Mouse (Mus musculus) brown adipose tissue, adult 24 weeks (tissue): Measurements from ENCODE around the gene Scn9a. TPM values are rescaled to one million over a fixed set of nuclear protein-coding genes. Genes with fewer than 3 reads are reported as not detected.

Experiments
- H3K27ac ChIP-seq: fragments of 200-500 bp; replicated peaks from 2 replicates; pipeline ENCODE4 v1.5.1; 2012; ENCODE audit warnings: low read depth, mild to moderate bottlenecking, low read length
- H3K4me1 ChIP-seq: fragments of 200-500 bp; 2 replicates; pipeline ENCODE4 v1.6.1; 2012; ENCODE audit warnings: low read length, mixed read lengths; ENCODE audit not compliant: control insufficient read depth, insufficient read depth, insufficient read length
- H3K4me3 ChIP-seq: fragments of 200-500 bp; 2 replicates; pipeline ENCODE4 v1.5.1; 2012; ENCODE audit warnings: low read depth, mild to moderate bottlenecking, low read length, moderate library complexity; ENCODE audit not compliant: insufficient read depth
- polyA plus RNA-seq: library from polyadenylated mRNA; stranded (reverse); fragments of >200 nt; gene quantifications from 2 replicates; pipeline ENCODE4 v1.2.4, GENCODE M21; 2012; ENCODE audit not compliant: missing spikeins, insufficient read depth, insufficient read length

The Scn9a gene
- not detected in 2 replicates for polyA plus RNA-seq

DNA sequence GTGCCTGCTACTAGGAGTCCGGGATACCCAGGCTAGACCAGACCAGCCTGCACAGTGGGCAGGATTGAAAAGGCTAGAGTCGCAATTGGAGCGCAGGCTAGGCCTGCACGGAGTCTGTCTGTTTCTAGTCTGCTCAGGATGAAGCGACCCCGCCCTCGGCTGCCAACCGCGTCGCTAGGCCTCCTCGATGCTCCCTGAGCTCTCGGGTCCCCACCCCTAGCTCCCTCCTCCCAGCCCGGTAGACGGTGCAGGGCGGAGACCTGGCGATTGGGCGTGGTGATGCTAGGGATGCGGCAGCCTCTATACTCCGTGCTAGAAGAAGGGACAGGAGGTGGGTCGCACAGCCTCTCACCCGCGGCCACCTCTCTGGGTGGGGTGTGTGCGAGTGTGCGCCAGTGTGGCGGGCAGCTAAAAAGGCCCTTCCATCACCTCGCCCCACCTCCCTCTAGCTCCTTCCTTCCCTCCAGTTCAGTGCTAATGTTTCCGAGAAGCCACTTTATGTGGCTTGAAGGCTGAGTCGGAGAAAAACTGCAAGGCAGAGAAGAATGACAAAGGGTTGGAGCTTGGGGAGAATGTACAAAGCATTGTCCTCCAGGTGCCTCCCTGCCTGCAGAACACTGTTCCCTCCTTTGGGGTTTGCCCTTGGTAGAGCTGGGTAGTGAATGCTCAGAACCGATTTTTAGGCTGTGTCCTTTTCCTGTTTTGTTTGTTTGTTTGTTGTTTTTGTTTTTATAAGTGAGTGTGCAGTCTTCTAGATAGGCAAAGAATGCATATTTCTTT lies at the start of gene Scn9a:
Gene Scn9a (minus strand): TSS at position 383 of the 780 bp plus-strand sequence.
- Histone ChIP-seq H3K4me1 (no peaks in the 10 kb centered on the region), H3K27ac (no peak within 1 kb of the TSS), H3K4me3 (no peak within 1 kb of the TSS)

DNA sequence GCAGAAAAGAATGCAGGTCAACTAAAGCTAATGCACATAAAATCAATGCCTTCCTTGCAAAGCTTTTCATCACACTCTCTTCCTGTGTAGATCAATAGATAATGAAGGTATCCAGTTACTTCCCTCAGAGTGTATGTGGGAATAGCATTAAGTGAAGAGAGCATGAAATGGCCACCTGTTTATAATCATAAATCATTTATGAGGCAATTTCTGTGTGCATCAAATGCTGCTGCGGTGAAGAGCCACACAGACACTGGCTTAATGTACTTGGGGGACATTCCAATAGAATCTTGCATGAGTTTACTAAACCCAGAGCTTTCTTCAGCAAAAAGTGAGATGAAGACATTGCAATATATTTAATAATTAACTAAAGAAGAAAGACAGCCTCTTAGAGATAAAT lies 27.2 kb upstream of the Scn9a start:
- H3K4me3 ChIP-seq = no peak overlapping the region
- H3K4me1 ChIP-seq = no peaks in the 10 kb centered on the region
- no peak overlapping the region for H3K27ac ChIP-seq

DNA sequence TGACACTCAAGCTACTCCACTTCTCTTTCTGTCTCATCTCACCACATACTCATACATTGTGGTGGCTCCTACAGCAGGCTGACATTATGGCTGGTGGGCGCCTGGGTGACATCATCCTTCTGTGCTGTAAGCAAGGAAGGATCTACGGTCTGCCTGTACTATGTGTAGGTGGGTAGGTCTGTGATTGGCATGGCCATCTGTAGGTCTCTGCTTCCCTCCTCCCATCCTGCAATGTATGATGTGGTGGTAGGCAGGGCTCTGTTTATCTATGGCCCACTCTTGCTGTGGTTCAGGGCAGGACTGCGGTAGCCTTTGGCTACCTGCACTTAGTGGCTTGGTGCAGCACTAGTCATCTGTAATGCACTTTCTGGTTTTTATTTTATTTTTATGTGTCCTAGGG lies 21.7 kb upstream of the Scn9a start:
- no peak overlapping the region for H3K27ac ChIP-seq
- H3K4me3 ChIP-seq = no peak overlapping the region
- no peaks in the 10 kb centered on the region for H3K4me1 ChIP-seq

DNA sequence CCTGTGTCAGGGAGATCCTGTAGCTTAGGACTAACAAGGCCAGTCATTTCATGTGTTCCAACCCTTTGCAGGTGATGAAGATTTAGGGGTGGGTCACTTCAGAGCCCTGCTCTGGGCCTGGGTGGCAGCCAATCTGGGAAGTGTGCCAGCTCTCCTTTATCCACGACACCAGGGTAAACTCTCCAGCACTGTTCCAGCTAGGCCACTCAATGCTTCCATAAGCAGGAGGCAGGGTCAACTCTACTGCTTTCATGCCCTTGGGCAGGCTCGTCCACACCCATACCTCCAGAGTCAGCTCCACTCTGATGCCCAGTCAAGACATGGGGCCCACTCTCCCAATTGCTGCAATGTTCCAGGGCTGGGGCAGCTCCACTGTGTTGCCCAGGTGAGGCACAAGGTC lies 20.7 kb upstream of the Scn9a start:
- Histone ChIP-seq H3K27ac (no peak overlapping the region), H3K4me1 (no peaks in the 10 kb centered on the region), H3K4me3 (no peak overlapping the region)

DNA sequence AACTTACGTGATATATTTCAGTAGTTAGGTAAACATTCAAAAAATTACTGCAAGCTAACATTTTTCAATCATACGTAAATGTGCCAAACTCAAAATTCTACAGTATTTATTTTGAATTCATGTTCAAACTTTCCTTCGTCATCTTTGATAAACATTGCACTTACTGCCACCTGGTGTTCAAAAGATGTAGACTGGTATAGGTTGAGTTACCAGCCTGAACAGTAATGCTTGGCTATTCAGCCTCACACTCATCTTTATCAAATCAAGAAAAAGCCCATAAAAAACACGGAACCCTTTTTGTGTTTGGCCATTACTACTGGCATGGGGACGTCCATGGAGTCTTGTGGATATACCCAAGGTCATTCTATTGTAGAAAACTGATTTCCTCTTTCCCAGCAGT lies 9.6 kb upstream of the Scn9a start:
- Histone ChIP-seq H3K4me3 (no peak overlapping the region), H3K27ac (no peak overlapping the region), H3K4me1 (no peaks in the 10 kb centered on the region)

DNA sequence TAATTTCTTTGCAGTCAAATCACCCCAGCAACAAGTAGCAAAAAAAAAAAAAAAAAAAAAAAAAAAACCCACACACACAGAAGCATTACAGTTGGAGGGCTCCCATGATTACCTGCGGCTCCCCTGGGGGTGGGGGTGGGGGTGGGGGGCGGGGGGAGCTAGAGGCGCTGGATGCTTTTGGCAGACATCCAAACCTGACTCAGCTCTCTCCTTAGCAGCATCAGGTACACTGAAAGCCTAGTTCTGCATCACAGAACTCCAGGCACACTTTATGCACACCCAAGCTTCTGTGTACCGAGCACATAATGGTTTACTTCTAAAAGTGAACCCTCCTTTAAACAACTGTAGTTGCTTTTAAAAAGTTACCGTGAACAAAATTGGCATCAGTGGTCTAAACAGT lies 2.0 kb downstream of the Scn9a start:
- H3K27ac ChIP-seq = no peak overlapping the region
- H3K4me3 ChIP-seq = no peak overlapping the region
- H3K4me1 ChIP-seq = no peaks in the 10 kb centered on the region

DNA sequence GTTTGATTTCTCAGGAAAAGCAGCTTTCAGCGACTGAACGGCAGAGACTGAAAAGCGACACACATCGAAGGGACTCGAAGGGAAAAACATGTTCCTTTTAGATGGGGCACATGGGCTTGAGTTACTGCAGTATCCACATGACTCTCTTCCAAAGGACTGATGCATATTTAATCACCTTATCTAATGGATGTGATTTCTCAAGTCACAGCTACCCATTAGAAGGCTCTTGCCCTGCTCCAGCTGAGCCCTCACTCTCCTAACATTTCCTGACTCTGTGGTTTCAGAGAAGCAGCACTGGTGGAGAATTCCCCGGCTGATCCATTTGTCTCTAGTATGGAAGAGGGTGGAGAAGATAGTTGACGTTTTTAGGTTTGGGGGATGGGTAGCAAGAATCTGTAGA lies 23.7 kb downstream of the Scn9a start:
- no peak overlapping the region for H3K4me3 ChIP-seq
- H3K27ac ChIP-seq = no peak overlapping the region
- no peaks in the 10 kb centered on the region for H3K4me1 ChIP-seq

DNA sequence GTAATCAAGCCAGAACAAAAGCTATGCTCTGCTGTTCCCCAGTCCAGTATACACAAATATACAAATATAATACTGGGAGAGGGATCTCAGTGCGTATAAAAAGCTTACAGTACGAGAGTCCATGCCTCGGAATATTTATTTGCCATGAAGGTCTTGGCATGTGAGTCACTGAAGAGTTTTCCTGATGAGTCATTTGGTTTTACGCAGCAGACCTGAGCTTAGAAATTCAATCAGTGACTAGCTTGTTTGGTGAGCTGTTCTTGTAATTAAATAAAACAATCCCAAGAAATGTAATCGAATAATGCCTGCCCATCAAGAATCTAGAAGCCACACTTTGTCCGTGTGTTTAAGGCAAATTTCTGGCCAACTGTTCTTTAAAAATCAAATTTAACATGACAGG lies 37.4 kb downstream of the Scn9a start:
- no peak overlapping the region for H3K4me3 ChIP-seq
- H3K27ac ChIP-seq = no peak overlapping the region

DNA sequence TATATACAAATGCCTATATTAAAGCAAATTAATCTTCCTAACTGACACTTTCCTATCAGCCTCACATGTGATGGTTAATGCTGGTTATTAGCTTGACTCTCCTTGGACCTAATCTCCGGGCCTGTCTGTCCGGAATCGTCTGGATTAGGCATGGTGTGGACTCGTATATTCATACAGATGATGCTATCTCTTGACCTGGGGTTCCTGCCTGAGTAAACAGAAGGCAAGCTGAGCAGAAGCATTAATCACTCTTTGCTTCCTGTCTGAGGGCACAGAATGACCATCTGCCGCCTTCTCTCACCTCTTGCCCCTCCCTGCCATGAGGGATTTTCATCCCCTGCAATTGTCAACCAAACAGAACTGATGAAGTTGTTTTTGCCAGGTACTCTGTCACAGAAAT lies 38.6 kb downstream of the Scn9a start:
- H3K4me3 ChIP-seq = no peak overlapping the region
- H3K4me1 ChIP-seq = no peaks in the 10 kb centered on the region
- no peak overlapping the region for H3K27ac ChIP-seq

More for the DNA sequence above, 37.4 kb downstream of the Scn9a start:
- no peaks in the 10 kb centered on the region for H3K4me1 ChIP-seq

DNA sequence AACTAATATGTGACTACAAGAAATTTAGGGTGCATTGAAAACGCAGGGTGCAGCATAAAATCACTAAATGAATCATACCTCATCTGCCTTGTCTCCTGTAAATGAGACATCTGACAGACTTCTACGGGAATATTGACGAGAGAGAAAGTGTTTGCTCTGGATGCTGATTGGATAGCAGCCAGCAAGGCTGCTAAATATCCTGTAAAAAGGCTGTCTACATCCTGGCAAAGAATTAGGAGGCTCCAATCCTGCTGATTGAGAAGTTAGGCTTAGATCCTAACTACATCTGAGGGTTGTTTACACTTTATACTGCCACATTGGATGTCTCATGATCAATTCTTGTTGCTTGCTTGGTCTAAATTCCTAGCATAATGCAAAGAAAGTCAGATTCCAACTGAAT lies 44.6 kb downstream of the Scn9a start:
- Histone ChIP-seq H3K27ac (no peak overlapping the region), H3K4me3 (no peak overlapping the region)

DNA sequence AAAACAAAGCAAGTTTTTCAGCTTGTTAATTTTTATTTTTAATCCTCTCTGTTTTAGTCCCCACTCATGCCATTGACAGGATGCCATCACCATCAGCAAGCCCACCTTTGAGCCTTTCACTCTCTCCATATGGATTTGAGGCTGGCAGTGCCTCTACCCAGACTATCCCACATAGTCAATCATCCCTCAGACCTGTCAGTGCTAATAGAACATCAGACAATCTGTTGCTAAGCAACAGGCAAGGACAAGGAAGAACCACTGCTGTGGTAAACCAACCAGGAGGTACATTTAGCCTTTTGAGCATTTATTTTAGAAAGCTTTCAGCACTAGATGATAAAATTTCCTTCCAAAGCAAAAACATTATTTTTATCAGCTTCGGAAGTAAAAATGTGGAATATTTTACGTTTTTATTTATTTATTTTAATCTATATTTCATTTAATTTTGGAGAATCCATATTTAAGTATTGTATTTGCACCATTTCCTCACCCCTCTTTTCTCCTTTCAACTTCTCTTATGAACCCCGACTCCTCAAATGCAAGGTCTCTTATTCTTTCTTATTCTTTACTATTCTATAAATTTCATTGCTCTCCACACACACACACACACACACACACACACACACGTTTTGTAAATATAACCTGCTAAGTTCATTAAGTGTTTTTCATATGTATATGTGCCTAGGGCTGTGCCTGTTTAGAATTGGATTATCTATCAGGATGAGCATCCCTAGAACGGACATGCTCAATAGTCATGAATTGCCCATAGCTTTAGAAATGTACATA lies 54.5 kb downstream of the Scn9a start:
- no peak overlapping the region for H3K27ac ChIP-seq
- H3K4me1 ChIP-seq = no peaks in the 10 kb centered on the region
- H3K4me3 ChIP-seq = no peak overlapping the region

More for the DNA sequence above, 44.6 kb downstream of the Scn9a start:
- H3K4me1 ChIP-seq = no peaks in the 10 kb centered on the region

DNA sequence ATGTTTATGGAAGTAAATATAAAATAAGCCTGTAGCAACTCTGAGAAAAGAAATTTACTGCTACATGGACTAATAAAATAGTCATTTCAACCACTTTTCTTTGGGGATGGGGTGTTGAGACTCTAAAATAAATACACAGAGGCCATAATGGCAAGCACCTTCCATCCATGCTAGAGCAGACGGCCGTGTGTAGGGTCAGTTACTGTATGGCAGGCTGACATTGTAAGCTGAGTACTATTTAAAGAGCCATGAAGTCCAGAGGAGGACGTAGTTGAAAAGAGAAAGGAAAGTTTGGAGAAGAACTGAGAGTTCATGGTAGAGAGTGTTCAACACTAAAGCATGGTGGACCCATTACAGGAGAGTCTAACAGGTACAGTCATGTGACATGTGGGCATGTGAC lies 86.5 kb downstream of the Scn9a start:
- Histone ChIP-seq H3K4me3 (no peak overlapping the region), H3K27ac (no peak overlapping the region), H3K4me1 (no peaks in the 10 kb centered on the region)

DNA sequence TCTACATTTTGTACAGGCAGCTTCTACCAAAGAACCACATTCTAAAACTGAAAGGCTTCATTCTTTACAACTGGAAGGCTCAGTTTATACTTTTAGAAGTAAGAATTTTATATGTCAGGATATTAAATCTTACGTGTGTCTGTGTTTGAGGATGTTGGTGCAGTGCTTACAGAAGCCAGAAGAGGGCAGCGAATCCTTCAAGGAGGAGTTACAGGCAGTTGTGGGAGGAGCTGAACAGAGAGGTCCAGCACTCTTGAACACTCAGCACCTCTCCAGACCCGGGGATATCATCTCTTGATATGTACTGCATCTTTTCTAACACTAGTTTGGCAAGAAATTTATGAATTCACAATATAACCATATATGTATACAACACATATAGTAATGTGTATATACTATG lies 114.8 kb downstream of the Scn9a start:
- Histone ChIP-seq H3K27ac (no peak overlapping the region), H3K4me1 (no peaks in the 10 kb centered on the region), H3K4me3 (no peak overlapping the region)

DNA sequence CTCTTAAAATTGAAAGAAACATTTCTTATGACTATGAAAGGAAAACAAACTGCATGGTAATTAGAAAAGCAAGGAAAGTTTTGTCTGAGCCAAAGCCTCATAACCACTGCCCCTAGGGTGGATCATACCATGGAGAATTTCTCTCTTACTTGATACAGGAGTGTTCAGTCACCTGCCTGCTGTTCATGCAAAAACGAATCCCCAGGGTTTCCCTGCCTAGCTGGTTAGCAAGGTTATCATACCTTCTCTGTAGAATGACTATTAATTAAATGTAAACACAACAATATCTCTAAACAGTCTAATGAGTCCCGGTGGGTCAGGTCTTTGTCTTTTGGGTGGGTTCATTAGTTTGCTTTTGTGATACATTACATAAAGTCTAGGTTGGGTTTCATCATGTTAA lies 123.3 kb downstream of the Scn9a start:
- Histone ChIP-seq H3K4me3 (no peak overlapping the region), H3K4me1 (no peaks in the 10 kb centered on the region), H3K27ac (no peak overlapping the region)

DNA sequence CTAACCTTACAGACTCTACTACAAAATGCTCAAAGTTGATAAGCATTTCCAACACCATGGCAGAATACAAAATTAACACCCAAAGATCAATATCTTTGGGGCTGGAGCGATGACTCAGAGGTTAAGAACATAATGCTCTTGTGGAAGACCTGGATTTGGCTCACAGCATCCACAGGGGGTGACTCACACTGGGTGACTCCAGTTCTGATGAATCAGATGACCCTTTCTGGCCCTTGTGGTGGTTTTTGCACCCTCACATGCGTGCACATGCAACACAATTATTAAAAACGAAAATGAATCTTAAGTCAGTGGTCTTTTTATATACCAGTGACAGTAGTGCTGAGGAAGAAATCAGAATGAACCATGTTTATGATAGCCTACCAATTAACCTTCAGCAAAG lies 126.7 kb downstream of the Scn9a start:
- H3K27ac ChIP-seq = no peak overlapping the region
- no peaks in the 10 kb centered on the region for H3K4me1 ChIP-seq
- no peak overlapping the region for H3K4me3 ChIP-seq

DNA sequence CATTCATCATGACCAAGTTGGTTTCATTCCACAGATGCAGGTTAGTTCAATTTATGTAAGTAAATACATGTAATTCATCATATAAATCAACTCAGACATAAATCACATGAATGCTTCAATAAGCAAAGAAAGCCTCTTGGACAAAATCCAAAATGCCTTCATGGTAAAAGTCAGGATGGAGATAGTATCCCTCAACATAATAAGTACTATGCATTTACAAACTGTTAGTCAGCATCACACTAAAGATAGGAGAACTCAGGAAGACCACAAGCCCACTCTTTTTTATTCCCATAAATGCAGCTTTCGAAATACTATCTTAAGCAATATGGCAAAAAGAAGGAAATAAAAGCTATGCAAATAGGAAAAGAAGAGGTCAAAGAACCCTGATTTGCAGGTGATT lies 127.1 kb downstream of the Scn9a start:
- H3K4me1 ChIP-seq = no peaks in the 10 kb centered on the region

More for the DNA sequence above, 127.1 kb downstream of the Scn9a start:
- no peak overlapping the region for H3K4me3 ChIP-seq
- H3K27ac ChIP-seq = no peak overlapping the region
